Mouse (Mus musculus) frontal cortex, postnatal 36 days (tissue): ENCODE data around the gene Socs3.

Experiments used
- DNase-seq, 2 experiments: peaks; one replicate each; pipeline ENCODE4 v3.0.0; 2022; ENCODE audit warnings: low spot score in 2 of 2

Gene Socs3

GRCm38 (mm10) chr11:117969945-117970872 is at the start of gene Socs3:
Socs3 (minus strand) TSS chr11:117970047.
- peak; percentile 93 to 94 for DNase-seq

GRCm38 (mm10) chr11:118018328-118018727 is 48.5 kb upstream of the Socs3 start:
- no peak for DNase-seq

GRCm38 (mm10) chr11:118015381-118016145 is 45.7 kb upstream of the Socs3 start:
- no peak for DNase-seq

DNA sequence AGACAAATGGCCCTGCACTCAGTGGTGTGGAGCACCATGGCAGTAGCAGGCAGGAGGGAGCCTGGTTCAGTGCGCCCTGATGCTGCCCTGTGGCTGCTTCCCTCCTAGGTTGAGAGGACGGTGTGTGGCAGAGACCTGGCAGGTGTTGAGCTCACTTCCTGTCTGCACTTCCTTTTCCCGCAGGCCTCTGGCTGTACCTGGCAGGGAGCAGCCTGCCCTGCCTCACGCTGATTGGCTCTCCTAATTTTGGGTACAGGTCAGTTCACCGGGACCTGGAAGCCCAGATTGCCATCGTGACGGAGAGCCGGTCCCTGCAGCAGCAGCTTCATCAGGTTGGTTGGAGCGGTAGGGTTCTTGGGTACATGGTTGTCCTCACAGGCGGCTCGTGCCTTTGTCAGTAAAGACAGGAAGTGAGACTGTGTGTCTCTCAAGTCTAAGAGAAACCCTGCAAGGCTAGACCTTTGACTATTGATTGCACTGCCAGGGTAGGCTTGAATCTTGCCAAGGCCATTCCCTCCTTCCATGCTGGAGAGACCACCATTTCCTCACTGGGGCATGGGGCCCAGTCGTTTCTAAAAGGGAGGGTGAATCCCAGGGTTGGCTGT is 44.6 kb upstream of the Socs3 start:
- no peak for DNase-seq

DNA sequence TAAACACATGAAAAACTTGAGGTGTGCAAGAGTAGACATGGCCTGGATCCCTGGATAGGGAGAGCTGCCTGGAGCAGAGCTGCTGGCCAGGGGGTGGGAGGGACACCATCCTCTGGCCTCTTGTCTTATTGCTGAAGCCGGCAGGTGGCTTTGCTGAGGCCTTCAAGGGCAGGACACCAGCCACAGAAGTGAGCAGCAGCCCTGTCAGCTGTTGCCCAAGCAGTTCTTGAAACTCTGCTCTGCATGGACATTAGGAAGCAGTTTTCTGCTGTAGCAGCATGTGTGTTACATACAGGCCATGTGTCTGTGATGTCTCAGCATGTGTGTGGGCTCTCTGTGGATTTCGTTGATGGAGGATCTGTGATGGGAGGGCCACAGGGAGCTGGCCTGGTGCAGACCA is 43.5 kb upstream of the Socs3 start:
- DNase-seq, result no peak

- DNase-seq, result no peak
Observed at GRCm38 (mm10) chr11:118012595-118012994, 42.7 kb upstream of the Socs3 start.

DNA sequence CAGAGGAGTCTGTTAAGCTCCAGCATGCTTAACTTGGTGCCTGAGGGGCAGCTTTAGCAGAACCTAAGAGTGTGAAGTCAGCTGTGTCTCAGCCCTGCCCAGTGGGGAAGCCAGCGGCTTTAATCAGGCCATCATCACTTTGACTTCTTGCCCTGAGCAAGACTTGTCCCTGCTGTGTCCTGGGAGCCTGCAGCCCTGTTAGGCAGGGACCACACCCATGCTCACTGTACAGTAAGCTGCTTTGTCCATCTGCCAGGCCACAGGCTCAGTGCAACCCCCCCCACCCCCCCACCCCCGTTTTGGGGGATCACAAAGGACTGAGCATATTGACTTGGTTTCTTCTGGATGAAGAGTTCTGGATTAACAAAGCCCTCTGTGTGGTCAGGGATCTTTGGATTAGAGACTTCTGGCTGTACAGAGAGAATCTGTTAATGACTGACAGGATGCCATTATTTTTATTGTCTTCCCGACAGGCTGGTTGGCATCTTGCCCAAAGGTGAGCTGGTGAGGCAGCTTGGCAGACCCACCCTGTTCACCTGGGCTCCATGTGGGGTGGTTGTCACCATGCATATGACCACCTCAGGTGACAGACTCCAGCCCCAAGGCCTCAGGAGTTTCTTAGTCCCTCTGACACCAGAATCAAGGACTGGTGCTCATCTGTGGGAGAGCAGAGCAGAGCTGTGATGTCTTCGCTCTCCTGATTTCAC is 40.2 kb upstream of the Socs3 start:
- no peak for DNase-seq

- DNase-seq, result no peak
Observed at GRCm38 (mm10) chr11:118008843-118009242, 39.0 kb upstream of the Socs3 start.

- no peak for DNase-seq
Observed at GRCm38 (mm10) chr11:118008144-118008805, 38.4 kb upstream of the Socs3 start.

GRCm38 (mm10) chr11:118007460-118008143 is 37.8 kb upstream of the Socs3 start:
- DNase-seq, result no peak

DNA sequence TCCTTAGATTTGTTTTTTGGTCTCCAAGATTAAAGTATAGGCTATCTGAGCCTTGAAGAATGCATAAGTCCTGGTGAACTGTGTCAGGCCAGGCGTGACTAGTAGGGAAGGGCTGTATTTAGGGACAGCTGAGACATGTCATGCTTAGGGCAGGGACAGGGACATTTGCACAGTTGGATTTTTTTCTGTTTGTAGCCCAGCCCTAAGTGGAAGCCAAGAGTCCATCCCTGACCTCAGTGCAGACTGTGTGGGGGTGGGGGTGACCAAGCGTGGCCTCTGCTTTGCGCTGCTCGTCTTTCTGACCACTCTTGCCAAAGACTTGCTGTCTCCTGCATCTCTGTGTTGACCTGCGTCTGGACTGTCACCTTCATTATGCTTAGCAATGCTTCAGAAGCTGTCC is 34.4 kb upstream of the Socs3 start:
- no peak for DNase-seq

DNA sequence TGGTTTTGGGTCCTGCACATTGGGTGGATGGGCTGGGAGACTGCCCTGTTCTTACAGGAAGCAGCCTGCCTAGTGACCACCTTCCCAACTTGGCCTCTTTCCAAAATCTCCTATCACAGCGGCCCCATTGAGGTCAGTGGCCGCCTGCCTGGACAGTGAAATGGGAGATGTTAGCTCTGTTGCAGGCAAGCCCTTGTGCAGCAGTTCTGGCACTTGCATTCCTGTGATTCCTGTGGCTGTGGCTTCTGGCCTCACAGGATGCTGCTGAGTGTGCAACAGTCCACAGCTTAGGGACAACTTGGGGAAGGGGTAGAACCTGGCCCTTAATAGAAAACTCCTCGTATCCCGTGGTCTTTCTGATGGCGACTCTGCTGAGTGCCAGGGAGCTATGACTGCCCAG is 33.9 kb upstream of the Socs3 start:
- no peak for DNase-seq

DNA sequence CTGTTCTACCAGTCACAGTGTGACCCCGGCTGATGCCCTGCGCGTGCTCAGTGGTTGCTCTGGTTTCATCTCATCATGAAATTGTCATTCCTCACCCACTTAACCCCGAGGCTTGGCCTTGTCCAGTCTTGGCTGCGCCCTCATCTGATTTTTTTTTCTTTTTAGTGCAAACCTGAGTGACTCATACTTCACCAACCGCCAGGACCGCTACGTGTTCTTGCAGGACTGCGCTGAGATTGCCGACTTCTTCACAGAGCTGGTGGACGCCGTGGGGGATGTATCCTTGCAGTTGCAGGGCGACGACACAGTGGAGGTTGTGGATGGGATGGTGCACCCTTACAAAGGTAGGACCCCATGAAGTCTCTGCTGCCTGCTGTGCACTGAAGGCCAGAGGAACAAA is 33.3 kb upstream of the Socs3 start:
- no peak for DNase-seq

- no peak for DNase-seq
Observed at GRCm38 (mm10) chr11:118000565-118001215, 30.8 kb upstream of the Socs3 start.

DNA sequence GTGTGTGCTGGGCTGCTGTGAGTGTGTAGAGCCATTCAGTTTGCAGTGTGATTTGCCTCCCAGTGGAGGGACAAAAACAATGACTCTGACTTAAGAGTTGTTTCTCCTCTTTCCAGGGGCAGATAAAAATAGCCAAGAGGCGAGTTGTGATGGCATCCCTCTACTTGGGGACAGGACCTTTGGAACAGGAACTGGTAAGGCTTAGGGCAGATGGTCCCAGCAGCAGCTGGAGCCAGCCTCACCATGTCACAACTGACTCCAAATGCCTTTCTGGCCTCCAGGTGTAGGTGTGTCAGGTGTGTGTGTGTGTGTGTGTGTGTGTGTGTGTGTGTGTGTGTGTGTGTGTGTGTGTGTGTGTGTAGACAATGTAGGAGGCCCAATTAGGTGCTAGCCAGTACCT is 30.2 kb upstream of the Socs3 start:
- DNase-seq, result no peak

- DNase-seq, result no peak
Observed at GRCm38 (mm10) chr11:117999260-117999934, 29.6 kb upstream of the Socs3 start.

DNA sequence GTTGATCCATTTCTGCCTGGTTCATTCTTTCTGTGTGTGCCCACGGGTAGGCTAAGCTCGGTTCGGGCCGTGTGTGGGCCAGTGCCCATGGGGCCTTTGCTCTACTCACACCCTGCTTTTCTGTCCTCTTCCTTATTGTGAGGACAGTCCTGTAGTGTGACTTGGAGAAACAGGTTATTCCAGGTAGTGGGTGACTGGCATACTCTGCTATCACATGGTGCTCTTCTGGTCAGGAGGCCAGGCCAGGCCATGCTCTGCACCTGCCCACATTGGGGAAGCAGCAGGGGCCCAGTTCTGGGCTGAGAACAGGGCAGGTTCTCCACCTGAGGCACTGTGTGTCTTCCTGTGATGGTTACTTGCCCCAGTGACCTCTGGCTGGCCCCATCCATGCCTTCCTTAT is 28.5 kb upstream of the Socs3 start:
- no peak for DNase-seq

DNA sequence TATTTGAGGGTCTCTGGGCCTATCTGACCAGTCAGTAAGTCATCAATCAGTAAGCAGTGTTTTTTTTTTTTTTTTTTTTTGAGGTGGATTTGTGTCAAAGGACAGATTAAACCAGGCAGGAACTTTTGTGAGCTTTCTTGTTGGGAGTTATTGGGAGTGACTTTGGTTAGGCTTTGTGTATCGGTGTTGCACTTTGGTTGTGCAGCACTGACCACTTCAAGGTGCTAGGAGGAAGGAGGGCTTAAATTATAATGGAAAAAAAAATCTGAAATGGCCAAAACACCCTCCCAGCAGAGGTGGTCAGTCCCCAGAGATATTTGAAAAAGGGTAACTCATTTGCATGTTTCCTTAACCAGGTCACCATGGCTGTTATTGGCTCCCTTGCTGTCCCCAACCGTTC is 27.2 kb upstream of the Socs3 start:
- no peak for DNase-seq

GRCm38 (mm10) chr11:117996066-117996465 is 26.2 kb upstream of the Socs3 start:
- no peak for DNase-seq

DNA sequence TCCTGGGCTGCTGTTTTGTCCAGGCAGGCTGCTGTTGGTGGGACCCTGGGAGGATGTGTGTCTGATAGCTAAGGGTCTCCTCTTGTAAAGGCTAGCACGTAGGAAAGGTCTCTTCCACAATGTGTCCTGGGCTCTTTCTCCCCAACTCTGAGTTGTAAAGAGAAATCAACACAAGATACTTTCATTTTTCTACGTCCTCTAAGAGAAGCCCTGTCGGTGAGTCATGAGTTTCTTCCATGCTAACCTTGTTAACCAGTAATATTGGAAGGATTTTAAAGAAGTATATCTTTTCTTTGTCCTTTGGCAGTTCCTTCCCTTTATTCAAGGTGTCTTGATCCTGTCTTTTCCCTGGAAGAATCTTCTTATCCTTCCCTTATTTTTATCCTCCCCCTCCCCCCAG is 25.8 kb upstream of the Socs3 start:
- DNase-seq, result no peak
